Mouse (Mus musculus) stomach, postnatal 0 days (tissue): ENCODE measurements around the gene Bax. TPM values are rescaled to one million over a fixed set of nuclear protein-coding genes. Genes with fewer than 3 reads are reported as not detected.

Source experiments
- ATAC-seq: fragments of 200-750 bp; cut with Nextera tagmentation; 2 replicates; pipeline ENCODE4 v1.8.0; 2017; ENCODE audit not compliant: low FRiP score, low TSS enrichment
- DNase-seq: peaks from one replicate; pipeline ENCODE4 v3.0.0-alpha.2; 2016; ENCODE audit warnings: low spot score
- H3K27ac ChIP-seq: fragments of 300-500 bp; sonication (generic); replicated peaks from 2 replicates; pipeline ENCODE4 v1.5.1; 2014; ENCODE audit warnings: mild to moderate bottlenecking, control low read depth
- H3K27me3 ChIP-seq: fragments of 300-500 bp; sonication (generic); 2 replicates; pipeline ENCODE4 v1.6.1; 2014; ENCODE audit warnings: low read length; ENCODE audit not compliant: control insufficient read depth, insufficient read depth
- H3K36me3 ChIP-seq: fragments of 300-500 bp; sonication (generic); 2 replicates; pipeline ENCODE4 v1.6.1; 2014; ENCODE audit warnings: low read length, mixed read lengths; ENCODE audit not compliant: control insufficient read depth, insufficient read depth
- H3K4me1 ChIP-seq: fragments of 300-500 bp; sonication (generic); replicated peaks from 2 replicates; pipeline ENCODE4 v1.6.1; 2014; ENCODE audit warnings: antibody characterized with exemption; ENCODE audit not compliant: control insufficient read depth, insufficient read depth
- H3K4me2 ChIP-seq: fragments of 300-500 bp; sonication (generic); replicated peaks from 2 replicates; pipeline ENCODE4 v1.6.1; 2014; ENCODE audit warnings: low read depth, mild to moderate bottlenecking, control low read depth, moderate library complexity
- H3K4me3 ChIP-seq: fragments of 300-500 bp; sonication (generic); 2 replicates; pipeline ENCODE4 v1.5.1; 2014; ENCODE audit warnings: low read depth, low read length, control low read depth
- H3K9ac ChIP-seq: fragments of 300-500 bp; sonication (generic); 2 replicates; pipeline ENCODE4 v1.6.1; 2014; ENCODE audit warnings: mild to moderate bottlenecking, low read length, control low read depth, mixed read lengths
- H3K9me3 ChIP-seq: fragments of 300-500 bp; sonication (generic); 2 replicates; pipeline ENCODE4 v1.6.1; 2016; ENCODE audit warnings: low read length; ENCODE audit not compliant: control insufficient read depth
- CTCF ChIP-seq: IDR thresholded peaks from 2 replicates; pipeline ENCODE4 v1.5.1; 2016; ENCODE audit warnings: antibody characterized with exemption, low read depth, mild to moderate bottlenecking, moderate library complexity
- EP300 ChIP-seq: optimal IDR thresholded peaks from 2 replicates; pipeline ENCODE3; 2016; ENCODE audit warnings: antibody characterized with exemption
- WGBS: fragments of 180-500 bp; shearing (Covaris S2); extraction: QIAGEN DNeasy Blood & Tissue Kit; methylation state at CpG from one replicate; pipeline ENCODE4 v1.1.7; 2014; 5-methylcytosine and 5-hydroxymethylcytosine counted together
- polyA plus RNA-seq: library from polyadenylated mRNA; unstranded; fragments of >200 nt; fragmentation: Nextera tagmentation; extraction: Ambion mirVana; gene quantifications from 2 replicates; pipeline ENCODE4 v1.2.1, GENCODE M21; 2015

Bax gene
- polyA plus RNA-seq, 1 experiment from 2014 or later: 119 TPM

DNA sequence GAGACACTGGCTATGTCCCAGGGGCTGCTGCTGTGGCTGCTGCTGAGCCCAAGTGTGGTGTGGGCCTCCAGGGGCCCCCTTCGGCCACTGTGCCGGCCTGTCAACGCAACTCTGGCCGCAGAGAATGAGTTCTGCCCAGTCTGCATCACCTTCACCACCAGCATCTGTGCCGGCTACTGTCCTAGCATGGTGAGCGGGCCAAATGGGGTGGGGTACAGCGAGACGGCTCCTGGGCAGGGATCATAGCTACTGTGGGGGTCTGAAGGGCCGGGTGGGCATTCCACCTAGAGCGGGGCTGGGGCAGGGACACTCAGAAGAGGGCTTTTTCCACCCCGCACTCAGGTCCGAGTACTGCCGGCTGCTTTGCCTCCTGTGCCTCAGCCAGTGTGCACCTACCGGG, 45.5 kb downstream of the Bax start:
- peaks cover 27% of the 10 kb centered on the region for H3K36me3 ChIP-seq
- H3K4me1 ChIP-seq: no peaks in the 10 kb centered on the region
- H3K27me3 ChIP-seq: no peaks in the 10 kb centered on the region
- no peaks in the 10 kb centered on the region for H3K9me3 ChIP-seq
- no peak overlapping the region for H3K9ac ChIP-seq
- no peak overlapping the region for H3K27ac ChIP-seq
- no peak for DNase-seq
- H3K4me2 ChIP-seq: no peak overlapping the region
- TF ChIP-seq CTCF: no peak
- no peak for TF ChIP-seq EP300
- H3K4me3 ChIP-seq: no peak overlapping the region
- ATAC-seq: no peak
- 92% methylated on average over 14 of the region's 14 CpGs for WGBS

- 52% methylated on average over 6 of the region's 6 CpGs for WGBS
- no peak within 1 kb of the TSS for H3K4me3 ChIP-seq
- H3K9ac ChIP-seq: no peak within 1 kb of the TSS
- no peaks in the 10 kb centered on the region for H3K27me3 ChIP-seq
- no peaks in the 10 kb centered on the region for H3K9me3 ChIP-seq
- H3K27ac ChIP-seq: no peak within 1 kb of the TSS
- no peak for DNase-seq
- no peak within 1 kb of the TSS for H3K4me2 ChIP-seq
- ATAC-seq: no peak
- no peaks in the 10 kb centered on the region for H3K4me1 ChIP-seq
- TF ChIP-seq EP300 (no peak), CTCF (no peak)
- peaks cover 27% of the 10 kb centered on the region for H3K36me3 ChIP-seq
Observed at GRCm38 (mm10) chr7:45420615-45420919, 46.1 kb downstream of the Bax start, which contains the start of gene Lhb. Gene Lhb (plus strand): TSS chr7:45420820.

- no peak for TF ChIP-seq EP300
- TF ChIP-seq CTCF: no peak
- ATAC-seq (no peak), DNase-seq (peak; percentile 35)
- Histone ChIP-seq H3K4me2 (no peak overlapping the region), H3K9ac (no peak overlapping the region), H3K9me3 (no peaks in the 10 kb centered on the region), H3K4me3 (no peak overlapping the region), H3K27me3 (no peaks in the 10 kb centered on the region), H3K4me1 (no peaks in the 10 kb centered on the region), H3K36me3 (peaks cover 26% of the 10 kb centered on the region), H3K27ac (no peak overlapping the region)
- 16% methylated on average over 26 of the region's 27 CpGs for WGBS
Observed at GRCm38 (mm10) chr7:45419859-45420614, 46.7 kb downstream of the Bax start.

DNA sequence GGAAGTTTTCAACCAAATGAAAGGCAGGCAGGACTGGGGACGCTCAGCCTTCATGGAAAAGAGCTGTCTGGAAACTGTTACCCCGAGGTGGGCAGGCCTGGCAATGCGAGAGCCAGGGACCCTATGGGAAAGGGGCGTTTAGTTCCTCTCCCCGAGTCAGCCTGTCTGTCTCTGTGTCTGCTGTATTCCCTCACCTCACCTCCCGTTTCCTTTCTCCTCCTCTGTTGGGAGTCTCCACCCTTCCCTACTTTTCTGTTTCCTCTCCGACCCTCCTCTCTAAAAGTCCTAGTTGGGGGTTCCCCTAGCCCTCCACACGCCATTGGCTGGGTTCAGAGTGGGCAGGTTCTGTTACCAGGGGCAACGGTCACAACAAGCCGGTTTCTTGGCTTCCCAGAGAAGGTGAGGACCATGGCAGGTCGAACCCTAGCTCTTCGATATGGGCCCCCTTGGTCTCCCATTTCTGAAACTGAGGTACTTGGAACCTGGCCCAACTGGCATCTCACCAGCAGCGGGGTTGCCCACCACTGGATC, 48.7 kb downstream of the Bax start:
- ATAC-seq (no peak), DNase-seq (no peak)
- Histone ChIP-seq H3K9me3 (no peaks in the 10 kb centered on the region), H3K36me3 (peaks cover 15% of the 10 kb centered on the region), H3K4me3 (no peak overlapping the region), H3K27me3 (no peaks in the 10 kb centered on the region), H3K4me2 (no peak overlapping the region), H3K9ac (no peak overlapping the region), H3K4me1 (no peaks in the 10 kb centered on the region), H3K27ac (no peak overlapping the region)
- TF ChIP-seq EP300 (no peak), CTCF (no peak)
- 7% methylated on average over 13 of the region's 13 CpGs for WGBS

DNA sequence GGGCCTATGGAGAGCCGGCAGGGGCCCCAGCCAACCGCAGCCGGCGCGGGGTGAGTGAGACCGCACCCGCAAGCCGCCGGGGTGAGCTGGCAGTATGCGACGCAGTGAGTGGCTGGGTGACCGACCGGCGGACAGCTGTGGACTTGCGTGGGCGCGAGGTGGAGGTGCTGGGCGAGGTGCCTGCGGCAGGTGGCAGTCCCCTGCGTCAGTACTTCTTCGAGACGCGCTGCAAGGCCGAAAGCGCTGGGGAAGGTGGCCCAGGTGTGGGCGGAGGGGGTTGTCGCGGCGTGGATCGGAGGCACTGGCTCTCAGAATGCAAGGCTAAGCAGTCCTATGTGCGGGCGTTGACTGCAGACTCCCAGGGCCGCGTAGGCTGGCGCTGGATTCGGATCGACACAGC, 51.1 kb downstream of the Bax start:
- H3K27me3 ChIP-seq: no peaks in the 10 kb centered on the region
- no peak overlapping the region for H3K27ac ChIP-seq
- no peaks in the 10 kb centered on the region for H3K9me3 ChIP-seq
- no peaks in the 10 kb centered on the region for H3K4me1 ChIP-seq
- peak; percentile 56 for DNase-seq
- H3K4me3 ChIP-seq: 0 out of 2 replicates have a peak overlapping the region, but pooled peaks have one; percentile 6
- H3K36me3 ChIP-seq: no peaks in the 10 kb centered on the region
- TF ChIP-seq CTCF (no peak), EP300 (no peak)
- 26% methylated on average over 37 of the region's 37 CpGs for WGBS
- H3K4me2 ChIP-seq: peak overlapping the region; percentile 29
- ATAC-seq: no peak
- H3K9ac ChIP-seq: no peak overlapping the region

GRCm38 (mm10) chr7:45414740-45415224, 51.9 kb downstream of the Bax start:
- ATAC-seq (no peak), DNase-seq (no peak)
- H3K9me3 ChIP-seq: no peaks in the 10 kb centered on the region
- no peak overlapping the region for H3K4me2 ChIP-seq
- H3K27ac ChIP-seq: no peak overlapping the region
- TF ChIP-seq CTCF (no peak), EP300 (no peak)
- no peak overlapping the region for H3K9ac ChIP-seq
- 57% methylated on average over 12 of the region's 12 CpGs for whole genome bisulfite sequencing
- no peaks in the 10 kb centered on the region for H3K27me3 ChIP-seq
- no peak overlapping the region for H3K4me3 ChIP-seq
- H3K4me1 ChIP-seq: no peaks in the 10 kb centered on the region
- H3K36me3 ChIP-seq: no peaks in the 10 kb centered on the region
